ENCODE assay signal across 19 mouse cellular contexts in the genomic region with DNA sequence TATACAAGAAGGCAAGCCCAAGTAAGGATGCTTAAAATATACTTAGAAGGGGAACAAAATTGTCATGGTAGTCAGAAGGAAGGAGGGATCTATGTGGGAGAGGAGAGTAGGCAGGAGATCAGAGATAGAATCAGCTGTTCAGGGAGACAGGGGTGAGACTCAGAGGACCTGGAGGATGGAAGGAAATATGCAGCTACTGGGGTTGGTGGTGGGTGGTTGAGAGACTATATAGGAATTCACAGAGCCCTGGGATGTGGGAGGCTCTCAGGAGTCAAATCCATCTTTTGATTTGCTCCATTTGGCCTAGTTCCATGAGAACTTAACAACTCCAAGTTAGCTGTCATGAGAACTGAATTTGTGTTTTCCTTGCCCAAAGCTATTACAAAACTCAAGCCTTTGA.
DNase-seq lines count a peak whose midpoint lies in the region; ATAC-seq lines count a peak whose summit lies in the region.
"Had no signal": no experiment of that assay in that cellular context is flagged by ENCODE, and none has a peak within 500 bp of the region (broad histone marks: within the 10 kb centered on the region; RNA-seq: fewer than 3 reads in every experiment).

No protein-coding gene starts in this region.

- peak; percentile 89; the same call in 1 of the 2 replicates for ATAC-seq in frontal cortex, adult (ENCODE audit: low TSS enrichment)
- ATAC-seq: CD4-positive, CD25-positive, alpha-beta regulatory T cell, adult 4 months; forebrain, embryonic 14.5 days; forebrain, embryonic 16.5 days had no signal

- DNase-seq in frontal cortex, postnatal 25 days (ENCODE audit: low spot score in 2 of 2) = no peak
- peak; percentile 4 for DNase-seq in adipocyte (ENCODE audit: low spot score)
- peak; percentile 44 for DNase-seq in telencephalon, adult 2 months (ENCODE audit: low read depth, low spot score)
- DNase-seq in ovary, adult 18-20 months (ENCODE audit: low spot score) = no peak
- DNase-seq: adrenal gland, adult 8-10 months; adrenal gland, postnatal 14 days; adrenal gland, postnatal 36 days; B cell, adult 2 months; cerebellum, adult 11 months; cerebellum, adult 18-20 months; cerebellum, adult 8-10 months; cerebellum, adult 9-11 months; cerebellum, postnatal 14 days; cerebellum, postnatal 36 days; embryo, embryonic 11 days had no signal

Comparison
In these comparisons a context has a peak if more than half of its experiments do, and no peak if none do; other contexts are left out.
1. DNase-seq: peak in adipocyte (single experiment) and telencephalon, adult 2 months (single experiment); none in frontal cortex, postnatal 25 days (0 of 2) and ovary, adult 18-20 months (single experiment).